Mouse (Mus musculus) stomach, postnatal 0 days (tissue): ENCODE measurements at regions not wholly inside any gene's neighbourhood (a gene's known extent, or its start where the extent isn't known, plus 50 kb on each side); places are given as distances from the start of the nearest gene placed in this dataset.

Experiments used
- ATAC-seq: fragments of 200-750 bp; cut with Nextera tagmentation; 2 replicates; pipeline ENCODE4 v1.8.0; 2017; ENCODE audit not compliant: low FRiP score, low TSS enrichment
- DNase-seq: peaks from one replicate; pipeline ENCODE4 v3.0.0-alpha.2; 2016; ENCODE audit warnings: low spot score
- H3K27ac ChIP-seq: fragments of 300-500 bp; sonication (generic); replicated peaks from 2 replicates; pipeline ENCODE4 v1.5.1; 2014; ENCODE audit warnings: mild to moderate bottlenecking, control low read depth
- H3K27me3 ChIP-seq: fragments of 300-500 bp; sonication (generic); 2 replicates; pipeline ENCODE4 v1.6.1; 2014; ENCODE audit warnings: low read length; ENCODE audit not compliant: control insufficient read depth, insufficient read depth
- H3K36me3 ChIP-seq: fragments of 300-500 bp; sonication (generic); 2 replicates; pipeline ENCODE4 v1.6.1; 2014; ENCODE audit warnings: low read length, mixed read lengths; ENCODE audit not compliant: control insufficient read depth, insufficient read depth
- H3K4me1 ChIP-seq: fragments of 300-500 bp; sonication (generic); replicated peaks from 2 replicates; pipeline ENCODE4 v1.6.1; 2014; ENCODE audit warnings: antibody characterized with exemption; ENCODE audit not compliant: control insufficient read depth, insufficient read depth
- H3K4me2 ChIP-seq: fragments of 300-500 bp; sonication (generic); replicated peaks from 2 replicates; pipeline ENCODE4 v1.6.1; 2014; ENCODE audit warnings: low read depth, mild to moderate bottlenecking, control low read depth, moderate library complexity
- H3K4me3 ChIP-seq: fragments of 300-500 bp; sonication (generic); 2 replicates; pipeline ENCODE4 v1.5.1; 2014; ENCODE audit warnings: low read depth, low read length, control low read depth
- H3K9ac ChIP-seq: fragments of 300-500 bp; sonication (generic); 2 replicates; pipeline ENCODE4 v1.6.1; 2014; ENCODE audit warnings: mild to moderate bottlenecking, low read length, control low read depth, mixed read lengths
- H3K9me3 ChIP-seq: fragments of 300-500 bp; sonication (generic); 2 replicates; pipeline ENCODE4 v1.6.1; 2016; ENCODE audit warnings: low read length; ENCODE audit not compliant: control insufficient read depth
- CTCF ChIP-seq: IDR thresholded peaks from 2 replicates; pipeline ENCODE4 v1.5.1; 2016; ENCODE audit warnings: antibody characterized with exemption, low read depth, mild to moderate bottlenecking, moderate library complexity
- EP300 ChIP-seq: optimal IDR thresholded peaks from 2 replicates; pipeline ENCODE3; 2016; ENCODE audit warnings: antibody characterized with exemption
- WGBS: fragments of 180-500 bp; shearing (Covaris S2); extraction: QIAGEN DNeasy Blood & Tissue Kit; methylation state at CpG from one replicate; pipeline ENCODE4 v1.1.7; 2014; 5-methylcytosine and 5-hydroxymethylcytosine counted together

GRCm38 (mm10) chr4:55245789-55246188, 104.1 kb upstream of the Rad23b start:
- ATAC-seq (no peak), DNase-seq (no peak)
- Histone ChIP-seq H3K4me1 (no peaks in the 10 kb centered on the region), H3K27me3 (no peaks in the 10 kb centered on the region), H3K4me3 (no peak overlapping the region), H3K36me3 (no peaks in the 10 kb centered on the region), H3K9ac (no peak overlapping the region), H3K4me2 (no peak overlapping the region), H3K27ac (no peak overlapping the region), H3K9me3 (no peaks in the 10 kb centered on the region)
- 88% methylated on average over 10 of the region's 10 CpGs for WGBS
- TF ChIP-seq EP300 (no peak), CTCF (no peak)

- no peak overlapping the region for H3K4me3 ChIP-seq
- H3K4me1 ChIP-seq, result no peaks in the 10 kb centered on the region
- ATAC-seq (no peak), DNase-seq (no peak)
- 43% methylated on average over 3 of the region's 3 CpGs for WGBS
- no peaks in the 10 kb centered on the region for H3K27me3 ChIP-seq
- no peaks in the 10 kb centered on the region for H3K9me3 ChIP-seq
- H3K36me3 ChIP-seq, result no peaks in the 10 kb centered on the region
- no peak overlapping the region for H3K4me2 ChIP-seq
- H3K27ac ChIP-seq, result no peak overlapping the region
- TF ChIP-seq EP300 (no peak), CTCF (no peak)
- H3K9ac ChIP-seq, result no peak overlapping the region
Measured at GRCm38 (mm10) chr4:55250334-55250733, 99.5 kb upstream of the Rad23b start.

GRCm38 (mm10) chr4:55251546-55251945, 98.3 kb upstream of the Rad23b start:
- Histone ChIP-seq H3K36me3 (no peaks in the 10 kb centered on the region), H3K4me3 (no peak overlapping the region), H3K9ac (no peak overlapping the region), H3K9me3 (no peaks in the 10 kb centered on the region), H3K4me1 (no peaks in the 10 kb centered on the region), H3K27ac (no peak overlapping the region), H3K27me3 (no peaks in the 10 kb centered on the region), H3K4me2 (no peak overlapping the region)
- 68% methylated on average over 5 of the region's 5 CpGs for WGBS
- TF ChIP-seq EP300 (no peak), CTCF (no peak)
- DNase-seq (no peak), ATAC-seq (no peak)

GRCm38 (mm10) chr4:55253769-55254168, 96.1 kb upstream of the Rad23b start:
- TF ChIP-seq EP300 (no peak), CTCF (no peak)
- no peaks in the 10 kb centered on the region for H3K9me3 ChIP-seq
- DNase-seq (no peak), ATAC-seq (peak; percentile 66)
- 76% methylated on average over 8 of the region's 8 CpGs for WGBS
- H3K4me3 ChIP-seq, result no peak overlapping the region
- H3K9ac ChIP-seq, result no peak overlapping the region
- H3K36me3 ChIP-seq, result no peaks in the 10 kb centered on the region
- no peaks in the 10 kb centered on the region for H3K4me1 ChIP-seq
- no peaks in the 10 kb centered on the region for H3K27me3 ChIP-seq
- no peak overlapping the region for H3K4me2 ChIP-seq
- H3K27ac ChIP-seq, result no peak overlapping the region

- 56% methylated on average over 8 of the region's 8 CpGs for WGBS
- H3K27me3 ChIP-seq, result no peaks in the 10 kb centered on the region
Measured at GRCm38 (mm10) chr4:55271965-55272630, 77.7 kb upstream of the Rad23b start.

GRCm38 (mm10) chr4:55276300-55276952, 73.4 kb upstream of the Rad23b start:
- H3K27ac ChIP-seq, result no peak overlapping the region
- H3K4me3 ChIP-seq, result no peak overlapping the region
- H3K4me1 ChIP-seq, result no peaks in the 10 kb centered on the region
- WGBS, result 42% methylated on average over 5 of the region's 5 CpGs
- TF ChIP-seq CTCF, result no peak
- TF ChIP-seq EP300, result no peak
- no peak overlapping the region for H3K9ac ChIP-seq
- no peaks in the 10 kb centered on the region for H3K9me3 ChIP-seq
- no peak for DNase-seq
- no peaks in the 10 kb centered on the region for H3K36me3 ChIP-seq
- H3K4me2 ChIP-seq, result no peak overlapping the region
- ATAC-seq, result no peak
- H3K27me3 ChIP-seq, result no peaks in the 10 kb centered on the region

More at GRCm38 (mm10) chr4:55271965-55272630, 77.7 kb upstream of the Rad23b start:
- no peak overlapping the region for H3K4me2 ChIP-seq
- no peak overlapping the region for H3K9ac ChIP-seq
- no peak overlapping the region for H3K4me3 ChIP-seq
- ATAC-seq, result peak; percentile 86
- H3K4me1 ChIP-seq, result no peaks in the 10 kb centered on the region
- no peaks in the 10 kb centered on the region for H3K9me3 ChIP-seq
- H3K36me3 ChIP-seq, result no peaks in the 10 kb centered on the region
- DNase-seq, result peak; percentile 22
- H3K27ac ChIP-seq, result no peak overlapping the region
- TF ChIP-seq CTCF (no peak), EP300 (no peak)
